Mouse (Mus musculus): ENCODE results near the gene Pqbp1. TPM values are rescaled to one million over a fixed set of nuclear protein-coding genes. Genes with fewer than 3 reads are reported as not detected.

The Pqbp1 gene
- polyA plus RNA-seq, 1 experiment from 2014 or later: 144 TPM

GRCm38 (mm10) chrX:7867141-7867540 is 31.9 kb downstream of the Pqbp1 start:
- Histone ChIP-seq H3K9ac (ENCODE audit: low read length) (no peak overlapping the region), H3K9me3 (ENCODE audit: control insufficient read depth, low read length) (no peaks in the 10 kb centered on the region), H3K4me2 (ENCODE audit: low read depth, low read length, severe bottlenecking) (no peak overlapping the region), H3K36me3 (ENCODE audit: control insufficient read depth, insufficient read depth, low read length) (no peaks in the 10 kb centered on the region; the same call in 1 of the 2 replicates), H3K27ac (ENCODE audit: low read depth, low read length) (no peak overlapping the region), H3K4me1 (replicated peaks; ENCODE audit: control insufficient read depth, insufficient read depth, low read length) (no peaks in the 10 kb centered on the region), H3K27me3 (ENCODE audit: control insufficient read depth, insufficient read depth, low read length) (no peaks in the 10 kb centered on the region), H3K4me3 (ENCODE audit: low read depth, low read length) (no peak overlapping the region)
- DNase-seq (ENCODE audit: low spot score): no peak
- WGBS: 100% methylated on average over 1 of the region's 1 CpGs
- ATAC-seq (replicated peaks; ENCODE audit: low FRiP score): no peak

- Histone ChIP-seq H3K9me3 (ENCODE audit: control insufficient read depth, low read length) (no peaks in the 10 kb centered on the region), H3K36me3 (ENCODE audit: control insufficient read depth, insufficient read depth, low read length) (no peaks in the 10 kb centered on the region; the same call in 1 of the 2 replicates), H3K4me1 (replicated peaks; ENCODE audit: control insufficient read depth, insufficient read depth, low read length) (no peaks in the 10 kb centered on the region), H3K27ac (ENCODE audit: low read depth, low read length) (no peak overlapping the region), H3K9ac (ENCODE audit: low read length) (no peak overlapping the region), H3K4me2 (ENCODE audit: low read depth, low read length, severe bottlenecking) (no peak overlapping the region), H3K4me3 (ENCODE audit: low read depth, low read length) (no peak overlapping the region), H3K27me3 (ENCODE audit: control insufficient read depth, insufficient read depth, low read length) (no peaks in the 10 kb centered on the region)
- 80% methylated on average over 2 of the region's 2 CpGs for WGBS
- DNase-seq (ENCODE audit: low spot score): no peak
- ATAC-seq (replicated peaks; ENCODE audit: low FRiP score): no peak
These were observed 33.3 kb downstream of the Pqbp1 start for GRCm38 (mm10) chrX:7865786-7866185.

GRCm38 (mm10) chrX:7865343-7865742 is 33.7 kb downstream of the Pqbp1 start:
- DNase-seq (ENCODE audit: low spot score) (no peak), ATAC-seq (replicated peaks; ENCODE audit: low FRiP score) (no peak)
- H3K4me2 ChIP-seq (ENCODE audit: low read depth, low read length, severe bottlenecking): no peak overlapping the region
- WGBS: 71% methylated on average over 2 of the region's 2 CpGs
- H3K36me3 ChIP-seq (ENCODE audit: control insufficient read depth, insufficient read depth, low read length): no peaks in the 10 kb centered on the region; the same call in 1 of the 2 replicates
- no peaks in the 10 kb centered on the region for H3K4me1 ChIP-seq (replicated peaks; ENCODE audit: control insufficient read depth, insufficient read depth, low read length)
- no peak overlapping the region for H3K9ac ChIP-seq (ENCODE audit: low read length)
- H3K27me3 ChIP-seq (ENCODE audit: control insufficient read depth, insufficient read depth, low read length): no peaks in the 10 kb centered on the region
- H3K4me3 ChIP-seq (ENCODE audit: low read depth, low read length): no peak overlapping the region
- no peak overlapping the region for H3K27ac ChIP-seq (ENCODE audit: low read depth, low read length)
- no peaks in the 10 kb centered on the region for H3K9me3 ChIP-seq (ENCODE audit: control insufficient read depth, low read length)

GRCm38 (mm10) chrX:7864551-7864950 is 34.5 kb downstream of the Pqbp1 start:
- ATAC-seq (replicated peaks; ENCODE audit: low FRiP score) (no peak), DNase-seq (ENCODE audit: low spot score) (no peak)
- Histone ChIP-seq H3K27ac (ENCODE audit: low read depth, low read length) (no peak overlapping the region), H3K36me3 (ENCODE audit: control insufficient read depth, insufficient read depth, low read length) (no peaks in the 10 kb centered on the region; the same call in 1 of the 2 replicates), H3K4me1 (replicated peaks; ENCODE audit: control insufficient read depth, insufficient read depth, low read length) (no peaks in the 10 kb centered on the region), H3K9me3 (ENCODE audit: control insufficient read depth, low read length) (no peaks in the 10 kb centered on the region), H3K27me3 (ENCODE audit: control insufficient read depth, insufficient read depth, low read length) (no peaks in the 10 kb centered on the region), H3K9ac (ENCODE audit: low read length) (no peak overlapping the region), H3K4me3 (ENCODE audit: low read depth, low read length) (no peak overlapping the region), H3K4me2 (ENCODE audit: low read depth, low read length, severe bottlenecking) (no peak overlapping the region)
- 69% methylated on average over 3 of the region's 3 CpGs for WGBS

- no peaks in the 10 kb centered on the region for H3K9me3 ChIP-seq (ENCODE audit: control insufficient read depth, low read length)
- DNase-seq (ENCODE audit: low spot score): no peak
- no peaks in the 10 kb centered on the region for H3K27me3 ChIP-seq (ENCODE audit: control insufficient read depth, insufficient read depth, low read length)
- H3K4me2 ChIP-seq (ENCODE audit: low read depth, low read length, severe bottlenecking): no peak overlapping the region
- 95% methylated on average over 1 of the region's 1 CpGs for WGBS
- no peak overlapping the region for H3K4me3 ChIP-seq (ENCODE audit: low read depth, low read length)
- H3K4me1 ChIP-seq (replicated peaks; ENCODE audit: control insufficient read depth, insufficient read depth, low read length): no peaks in the 10 kb centered on the region
- no peak overlapping the region for H3K9ac ChIP-seq (ENCODE audit: low read length)
- ATAC-seq (replicated peaks; ENCODE audit: low FRiP score): no peak
- H3K36me3 ChIP-seq (ENCODE audit: control insufficient read depth, insufficient read depth, low read length): no peaks in the 10 kb centered on the region; the same call in 1 of the 2 replicates
- H3K27ac ChIP-seq (ENCODE audit: low read depth, low read length): no peak overlapping the region
These were observed 35.9 kb downstream of the Pqbp1 start for GRCm38 (mm10) chrX:7863181-7863580.

GRCm38 (mm10) chrX:7859191-7859753 is 39.8 kb downstream of the Pqbp1 start:
- Histone ChIP-seq H3K27me3 (ENCODE audit: control insufficient read depth, insufficient read depth, low read length) (no peaks in the 10 kb centered on the region), H3K4me1 (replicated peaks; ENCODE audit: control insufficient read depth, insufficient read depth, low read length) (no peaks in the 10 kb centered on the region), H3K4me2 (ENCODE audit: low read depth, low read length, severe bottlenecking) (no peak overlapping the region), H3K36me3 (ENCODE audit: control insufficient read depth, insufficient read depth, low read length) (no peaks in the 10 kb centered on the region), H3K9me3 (ENCODE audit: control insufficient read depth, low read length) (no peaks in the 10 kb centered on the region), H3K27ac (ENCODE audit: low read depth, low read length) (no peak overlapping the region), H3K4me3 (ENCODE audit: low read depth, low read length) (no peak overlapping the region), H3K9ac (ENCODE audit: low read length) (no peak overlapping the region)
- WGBS: 94% methylated on average over 3 of the region's 3 CpGs
- DNase-seq (ENCODE audit: low spot score): no peak
- no peak for ATAC-seq (replicated peaks; ENCODE audit: low FRiP score)

GRCm38 (mm10) chrX:7854578-7854977 is 44.5 kb downstream of the Pqbp1 start:
- Histone ChIP-seq H3K27me3 (ENCODE audit: control insufficient read depth, insufficient read depth, low read length) (no peaks in the 10 kb centered on the region), H3K9ac (ENCODE audit: low read length) (no peak overlapping the region), H3K9me3 (ENCODE audit: control insufficient read depth, low read length) (no peaks in the 10 kb centered on the region), H3K27ac (ENCODE audit: low read depth, low read length) (no peak overlapping the region), H3K4me2 (ENCODE audit: low read depth, low read length, severe bottlenecking) (no peak overlapping the region), H3K4me1 (replicated peaks; ENCODE audit: control insufficient read depth, insufficient read depth, low read length) (no peaks in the 10 kb centered on the region), H3K4me3 (ENCODE audit: low read depth, low read length) (no peak overlapping the region), H3K36me3 (ENCODE audit: control insufficient read depth, insufficient read depth, low read length) (no peaks in the 10 kb centered on the region)
- WGBS: 52% methylated on average over 2 of the region's 2 CpGs
- ATAC-seq (replicated peaks; ENCODE audit: low FRiP score) (no peak), DNase-seq (ENCODE audit: low spot score) (no peak)

- ATAC-seq (replicated peaks; ENCODE audit: low FRiP score) (no peak), DNase-seq (ENCODE audit: low spot score) (no peak)
- no peaks in the 10 kb centered on the region for H3K4me1 ChIP-seq (replicated peaks; ENCODE audit: control insufficient read depth, insufficient read depth, low read length)
- H3K4me3 ChIP-seq (ENCODE audit: low read depth, low read length): no peak overlapping the region
- H3K27me3 ChIP-seq (ENCODE audit: control insufficient read depth, insufficient read depth, low read length): no peaks in the 10 kb centered on the region
- H3K4me2 ChIP-seq (ENCODE audit: low read depth, low read length, severe bottlenecking): no peak overlapping the region
- WGBS: 81% methylated on average over 2 of the region's 2 CpGs
- H3K9me3 ChIP-seq (ENCODE audit: control insufficient read depth, low read length): no peaks in the 10 kb centered on the region
- H3K36me3 ChIP-seq (ENCODE audit: control insufficient read depth, insufficient read depth, low read length): no peaks in the 10 kb centered on the region
- H3K27ac ChIP-seq (ENCODE audit: low read depth, low read length): no peak overlapping the region
- no peak overlapping the region for H3K9ac ChIP-seq (ENCODE audit: low read length)
These were observed 51.2 kb downstream of the Pqbp1 start for GRCm38 (mm10) chrX:7847845-7848244.

Measured in forebrain, embryonic 11.5 days (tissue).